Mouse (Mus musculus) forebrain, embryonic 12.5 days (tissue): ENCODE results near the gene Slc17a9. TPM values are rescaled to one million over a fixed set of nuclear protein-coding genes. Genes with fewer than 3 reads are reported as not detected.
"Not testable (repeated sequence)": the region's sequence is repeated elsewhere in the genome, so short reads cannot be mapped to it uniquely, and the experiment has no call there.

Experiments
- ATAC-seq: fragments of 200-750 bp; cut with Nextera tagmentation; 2 replicates; pipeline ENCODE4 v1.8.0; 2017; ENCODE audit warnings: moderate TSS enrichment; ENCODE audit not compliant: low FRiP score
- H3K27ac ChIP-seq: fragments of 300-500 bp; sonication (generic); 2 replicates; pipeline ENCODE4 v1.5.1; 2016; ENCODE audit warnings: mild to moderate bottlenecking
- H3K27me3 ChIP-seq: fragments of 300-500 bp; sonication (generic); 2 replicates; pipeline ENCODE4 v1.6.1; 2016; ENCODE audit warnings: mild to moderate bottlenecking
- H3K36me3 ChIP-seq: fragments of 300-500 bp; sonication (generic); replicated peaks from 2 replicates; pipeline ENCODE4 v1.6.1; 2016; ENCODE audit warnings: mild to moderate bottlenecking
- H3K4me1 ChIP-seq: fragments of 300-500 bp; sonication (generic); 2 replicates; pipeline ENCODE4 v1.6.1; 2016
- H3K4me2 ChIP-seq: fragments of 300-500 bp; sonication (generic); 2 replicates; pipeline ENCODE4 v1.6.1; 2016; ENCODE audit warnings: mild to moderate bottlenecking, moderate library complexity
- H3K4me3 ChIP-seq: fragments of 300-500 bp; sonication (generic); replicated peaks from 2 replicates; pipeline ENCODE4 v1.5.1; 2016; ENCODE audit warnings: mild to moderate bottlenecking
- H3K9ac ChIP-seq: fragments of 300-500 bp; sonication (generic); 2 replicates; pipeline ENCODE4 v1.6.1; 2016; ENCODE audit warnings: mild to moderate bottlenecking
- H3K9me3 ChIP-seq: fragments of 300-500 bp; sonication (generic); 2 replicates; pipeline ENCODE4 v1.6.1; 2016
- WGBS: fragments of 180-500 bp; shearing (Covaris S2); methylation state at CpG from one replicate; pipeline ENCODE4 v1.1.7; 2016; 5-methylcytosine and 5-hydroxymethylcytosine counted together
- polyA plus RNA-seq: library from polyadenylated mRNA; unstranded; fragments of >200 nt; fragmentation: Nextera tagmentation; extraction: Ambion mirVana; gene quantifications from 2 replicates; pipeline ENCODE4 v1.2.1, GENCODE M21; 2016

Gene Slc17a9
- polyA plus RNA-seq, 1 experiment from 2014 or later = 0.37 TPM

GRCm38 (mm10) chr2:180712037-180712689 is 12.9 kb upstream of the Slc17a9 start:
- peaks cover 35% of the 10 kb centered on the region for H3K36me3 ChIP-seq
- no peak overlapping the region for H3K4me2 ChIP-seq
- WGBS = 95% methylated on average over 5 of the region's 5 CpGs
- no peak overlapping the region for H3K4me3 ChIP-seq
- H3K4me1 ChIP-seq = peaks cover 25% of the 10 kb centered on the region
- H3K27me3 ChIP-seq = no peaks in the 10 kb centered on the region
- no peak for ATAC-seq
- no peaks in the 10 kb centered on the region for H3K9me3 ChIP-seq
- H3K27ac ChIP-seq = no peak overlapping the region
- no peak overlapping the region for H3K9ac ChIP-seq

DNA sequence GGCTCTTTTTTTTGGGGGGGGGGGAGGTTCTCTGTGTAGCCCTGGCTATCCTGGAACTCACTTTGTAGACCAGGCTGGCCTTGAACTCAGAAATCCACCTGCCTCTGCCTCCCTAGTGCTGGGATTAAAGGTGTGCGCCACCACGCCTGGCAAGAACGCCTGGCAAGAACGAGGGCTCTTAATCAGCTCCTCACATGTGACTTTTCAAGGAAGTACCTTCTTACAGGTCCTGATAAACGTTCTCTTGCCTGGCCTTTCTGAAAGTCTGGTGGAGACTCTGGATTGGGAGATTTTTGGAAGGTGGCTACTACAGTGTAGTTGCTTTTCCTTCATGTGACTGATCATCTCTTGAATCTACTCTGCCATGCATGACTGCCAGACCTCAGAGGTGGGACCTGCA is 2.3 kb upstream of the Slc17a9 start:
- not testable (repeated sequence) for H3K9me3 ChIP-seq, H3K4me3 ChIP-seq, H3K27me3 ChIP-seq, H3K9ac ChIP-seq, ATAC-seq, H3K27ac ChIP-seq, H3K4me2 ChIP-seq, H3K4me1 ChIP-seq
- H3K36me3 ChIP-seq = peaks cover 61% of the 10 kb centered on the region
- 94% methylated on average over 5 of the region's 5 CpGs for WGBS

- H3K4me2 ChIP-seq = no peak overlapping the region
- H3K9ac ChIP-seq = no peak overlapping the region
- ATAC-seq = no peak
- H3K4me1 ChIP-seq = peaks cover 5% of the 10 kb centered on the region; the same call in 1 of the 2 replicates
- WGBS = 76% methylated on average over 2 of the region's 2 CpGs
- peaks cover 51% of the 10 kb centered on the region for H3K36me3 ChIP-seq
- no peak overlapping the region for H3K27ac ChIP-seq
- H3K4me3 ChIP-seq = no peak overlapping the region
- H3K27me3 ChIP-seq = peaks cover 3% of the 10 kb centered on the region; the same call in 1 of the 2 replicates
- H3K9me3 ChIP-seq = no peaks in the 10 kb centered on the region
Measured at GRCm38 (mm10) chr2:180723865-180724264, 1.2 kb upstream of the Slc17a9 start.

DNA sequence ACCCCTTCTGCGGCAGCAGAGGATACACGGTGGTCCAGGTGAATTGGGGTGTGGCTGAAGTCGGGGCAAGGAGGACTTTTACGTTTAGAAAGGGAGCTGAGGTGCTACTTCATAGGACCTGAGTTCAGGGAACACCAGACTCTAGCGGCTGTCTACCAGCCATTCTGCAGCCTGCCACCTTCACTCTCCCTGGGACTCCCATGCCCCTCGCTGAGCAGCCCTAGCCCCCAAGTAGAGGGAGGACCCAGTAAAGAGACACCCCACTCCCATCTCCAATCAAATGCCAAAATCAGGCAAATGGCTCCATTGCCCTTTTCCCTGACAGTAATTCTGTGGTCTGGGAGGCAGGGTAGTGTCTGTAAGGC is 333 bp downstream of the Slc17a9 start:
- H3K9ac ChIP-seq = no peak overlapping the region
- no peak overlapping the region for H3K4me3 ChIP-seq
- WGBS = 10% methylated on average over 6 of the region's 6 CpGs
- peaks cover 38% of the 10 kb centered on the region for H3K36me3 ChIP-seq
- H3K27ac ChIP-seq = no peak overlapping the region
- peaks cover 3% of the 10 kb centered on the region; the same call in 1 of the 2 replicates for H3K27me3 ChIP-seq
- H3K4me2 ChIP-seq = no peak overlapping the region
- peaks cover 5% of the 10 kb centered on the region; the same call in 1 of the 2 replicates for H3K4me1 ChIP-seq
- ATAC-seq = no peak
- H3K9me3 ChIP-seq = no peaks in the 10 kb centered on the region

DNA sequence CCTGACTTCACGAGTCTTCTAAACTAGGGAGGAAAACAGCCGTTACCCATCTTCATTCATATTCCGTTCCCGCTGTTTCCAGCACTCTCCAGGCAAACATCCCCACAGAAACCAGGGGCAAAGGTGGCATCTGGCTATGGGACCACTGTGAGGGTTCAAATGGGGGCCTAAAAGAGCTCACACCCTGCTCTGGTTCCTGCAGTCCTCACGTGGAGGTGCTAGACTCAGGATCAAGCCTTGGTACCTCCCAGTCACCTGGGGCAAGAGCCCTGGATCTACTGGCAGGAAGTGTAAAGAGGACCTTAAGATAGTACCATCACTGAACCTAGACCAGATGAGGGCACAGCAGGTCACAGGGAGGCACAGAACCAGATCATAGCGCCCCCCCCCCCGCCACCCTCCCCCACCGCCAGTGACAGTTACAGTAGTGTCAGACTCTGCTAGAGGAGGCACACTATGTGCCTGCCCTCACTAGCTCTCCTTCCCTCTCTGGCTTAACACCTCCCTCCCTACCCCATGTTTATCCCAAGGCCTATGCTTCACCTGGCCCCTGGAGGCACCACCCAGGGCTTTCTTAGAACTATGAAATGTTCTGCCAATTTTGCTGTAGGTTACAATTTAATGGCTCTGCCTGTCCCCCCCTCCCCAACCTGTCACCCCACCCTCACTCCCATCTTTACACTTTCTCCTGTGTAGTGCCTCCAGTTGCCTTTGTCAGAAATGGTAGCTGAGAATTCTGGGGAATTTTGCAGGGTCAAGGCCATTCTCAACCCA is 980 bp downstream of the Slc17a9 start:
- peaks cover 31% of the 10 kb centered on the region for H3K36me3 ChIP-seq
- 38% methylated on average over 8 of the region's 8 CpGs for WGBS
- H3K4me2 ChIP-seq = no peak overlapping the region
- no peak overlapping the region for H3K27ac ChIP-seq
- peaks cover 3% of the 10 kb centered on the region; the same call in 1 of the 2 replicates for H3K27me3 ChIP-seq
- H3K4me3 ChIP-seq = no peak overlapping the region
- H3K9ac ChIP-seq = no peak overlapping the region
- no peaks in the 10 kb centered on the region for H3K9me3 ChIP-seq
- ATAC-seq = no peak
- peaks cover 5% of the 10 kb centered on the region; the same call in 1 of the 2 replicates for H3K4me1 ChIP-seq

DNA sequence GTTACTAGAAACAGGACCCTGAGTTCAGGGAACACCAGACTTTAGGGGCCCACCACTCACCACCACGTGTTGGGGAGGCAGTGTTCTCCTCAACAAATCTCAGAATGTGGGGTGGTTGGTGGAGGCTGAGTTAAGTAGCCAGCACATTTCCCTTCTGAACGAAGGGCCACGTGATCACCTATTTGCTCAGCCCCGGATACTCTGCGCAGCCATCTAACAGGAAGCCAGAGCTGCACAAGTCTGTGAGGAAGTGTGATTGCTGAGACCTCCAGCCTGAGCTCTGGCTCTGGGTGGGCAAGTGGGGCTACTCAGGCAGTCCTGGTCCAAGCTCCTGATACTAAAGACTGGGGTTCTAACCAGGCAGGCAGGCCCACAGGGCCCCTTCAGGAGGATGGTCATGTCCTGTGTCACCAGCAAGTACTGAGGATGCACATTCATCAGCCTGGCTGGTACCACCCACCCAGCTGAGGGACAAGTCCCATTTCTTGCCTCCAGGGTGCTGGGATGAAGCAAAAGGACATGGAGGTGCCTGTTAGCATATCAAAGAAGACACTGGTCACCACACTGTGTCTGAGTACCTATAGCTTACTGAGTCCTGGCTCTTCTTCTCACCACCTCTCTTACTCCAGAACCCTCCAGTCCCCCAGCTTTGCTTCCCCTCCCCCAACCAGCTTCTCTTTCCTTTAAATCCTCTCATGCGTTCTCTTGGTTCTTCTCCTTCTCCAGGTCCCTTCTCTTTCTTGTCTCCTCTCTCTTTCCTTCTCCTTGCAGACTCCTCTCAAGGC is 1.8 kb downstream of the Slc17a9 start:
- Histone ChIP-seq H3K9me3 (no peaks in the 10 kb centered on the region), H3K27ac (no peak overlapping the region), H3K4me2 (no peak overlapping the region), H3K36me3 (peaks cover 23% of the 10 kb centered on the region), H3K4me1 (peaks cover 5% of the 10 kb centered on the region; the same call in 1 of the 2 replicates), H3K9ac (no peak overlapping the region), H3K27me3 (peaks cover 3% of the 10 kb centered on the region; the same call in 1 of the 2 replicates), H3K4me3 (no peak overlapping the region)
- WGBS = 79% methylated on average over 6 of the region's 6 CpGs
- no peak for ATAC-seq

GRCm38 (mm10) chr2:180727613-180728021 is 2.6 kb downstream of the Slc17a9 start:
- Histone ChIP-seq H3K27ac (no peak overlapping the region), H3K36me3 (peaks cover 15% of the 10 kb centered on the region), H3K27me3 (peaks cover 3% of the 10 kb centered on the region; the same call in 1 of the 2 replicates), H3K4me1 (peaks cover 5% of the 10 kb centered on the region; the same call in 1 of the 2 replicates), H3K4me3 (no peak overlapping the region), H3K9me3 (no peaks in the 10 kb centered on the region), H3K4me2 (no peak overlapping the region), H3K9ac (no peak overlapping the region)
- WGBS = 66% methylated on average over 4 of the region's 4 CpGs
- ATAC-seq = no peak

DNA sequence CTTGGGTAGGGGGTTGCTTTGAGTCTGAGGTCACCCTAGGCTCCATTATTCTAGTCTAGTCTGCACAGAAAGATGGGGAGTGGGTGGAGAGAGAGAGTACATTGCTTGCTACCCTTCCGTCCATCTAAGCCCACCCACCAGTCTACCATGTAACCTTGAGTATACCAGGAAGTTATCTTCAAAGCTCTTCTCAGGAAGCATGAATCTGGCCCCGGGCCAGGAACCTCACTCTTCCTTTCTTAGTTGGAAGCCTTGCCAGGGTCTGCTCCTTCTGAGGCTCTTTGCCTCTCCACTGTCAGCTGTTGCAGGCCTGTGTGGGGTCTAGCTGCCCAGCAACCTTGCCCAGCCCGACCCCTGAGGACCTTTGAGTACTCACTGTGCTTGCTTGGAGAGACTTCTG is 6.0 kb downstream of the Slc17a9 start:
- no peaks in the 10 kb centered on the region for H3K36me3 ChIP-seq
- H3K27me3 ChIP-seq = no peaks in the 10 kb centered on the region
- 73% methylated on average over 3 of the region's 3 CpGs for WGBS

DNA sequence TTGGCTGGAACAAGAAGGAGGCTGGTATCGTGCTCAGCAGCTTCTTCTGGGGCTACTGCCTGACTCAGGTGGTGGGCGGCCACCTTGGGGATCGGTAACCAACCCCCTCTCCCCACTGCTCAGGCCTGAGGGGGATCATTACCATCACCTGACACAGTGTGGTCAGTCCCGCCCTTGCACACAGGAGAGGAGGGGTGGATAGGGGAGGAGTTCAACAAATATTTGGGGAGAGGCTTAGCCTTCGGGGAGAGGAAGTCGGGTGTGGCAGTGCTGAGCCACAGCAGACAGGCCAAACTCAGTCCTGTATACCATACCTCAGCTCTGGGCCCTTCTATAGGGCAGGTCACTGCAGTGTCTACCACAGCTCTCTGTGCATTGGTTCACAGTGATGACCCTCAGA is 6.9 kb downstream of the Slc17a9 start:
- 73% methylated on average over 6 of the region's 6 CpGs for WGBS
- H3K9me3 ChIP-seq = no peaks in the 10 kb centered on the region
- H3K27ac ChIP-seq = no peak overlapping the region

More for the DNA sequence above, 6.0 kb downstream of the Slc17a9 start:
- ATAC-seq = no peak
- Histone ChIP-seq H3K4me2 (no peak overlapping the region), H3K27ac (no peak overlapping the region), H3K9me3 (no peaks in the 10 kb centered on the region), H3K4me1 (no peaks in the 10 kb centered on the region; the same call in 1 of the 2 replicates), H3K4me3 (no peak overlapping the region), H3K9ac (no peak overlapping the region)

GRCm38 (mm10) chr2:180735232-180735631 is 10.2 kb downstream of the Slc17a9 start:
- WGBS = 83% methylated on average over 6 of the region's 7 CpGs
- Histone ChIP-seq H3K27ac (no peak overlapping the region), H3K27me3 (peaks cover 17% of the 10 kb centered on the region; the same call in 1 of the 2 replicates), H3K4me1 (no peaks in the 10 kb centered on the region), H3K4me3 (no peak overlapping the region), H3K9me3 (no peaks in the 10 kb centered on the region), H3K9ac (no peak overlapping the region), H3K36me3 (no peaks in the 10 kb centered on the region), H3K4me2 (no peak overlapping the region)
- ATAC-seq = no peak

More for the DNA sequence above, 6.9 kb downstream of the Slc17a9 start:
- no peak overlapping the region for H3K4me3 ChIP-seq
- peaks cover 5% of the 10 kb centered on the region; the same call in 1 of the 2 replicates for H3K27me3 ChIP-seq
- ATAC-seq = no peak
- H3K4me1 ChIP-seq = no peaks in the 10 kb centered on the region
- H3K4me2 ChIP-seq = no peak overlapping the region
- no peaks in the 10 kb centered on the region for H3K36me3 ChIP-seq
- H3K9ac ChIP-seq = no peak overlapping the region

DNA sequence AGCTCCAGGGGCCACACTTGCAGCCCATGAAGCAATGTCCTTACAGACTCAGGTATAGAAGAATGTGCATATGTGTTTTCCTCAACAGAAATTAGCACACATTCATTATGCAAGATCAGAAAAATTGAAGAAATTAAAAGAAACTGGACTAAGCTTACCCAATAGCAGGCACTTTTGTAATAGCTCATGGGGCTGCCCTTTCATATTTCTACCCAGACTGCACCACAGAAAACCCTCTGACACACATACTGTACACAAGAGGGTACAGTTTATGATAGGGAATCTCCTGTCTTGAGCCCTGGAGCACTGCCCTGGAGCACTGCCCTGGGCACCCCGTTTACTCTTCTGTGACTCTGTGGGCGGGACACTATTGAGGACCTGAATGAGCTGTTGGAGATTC is 12.9 kb downstream of the Slc17a9 start:
- H3K27ac ChIP-seq = no peak overlapping the region
- H3K27me3 ChIP-seq = peaks cover 24% of the 10 kb centered on the region
- ATAC-seq = no peak
- H3K4me3 ChIP-seq = no peak overlapping the region
- WGBS = 78% methylated on average over 2 of the region's 2 CpGs
- H3K36me3 ChIP-seq = no peaks in the 10 kb centered on the region
- H3K9me3 ChIP-seq = no peaks in the 10 kb centered on the region
- H3K4me2 ChIP-seq = no peak overlapping the region
- H3K9ac ChIP-seq = no peak overlapping the region
- H3K4me1 ChIP-seq = no peaks in the 10 kb centered on the region

DNA sequence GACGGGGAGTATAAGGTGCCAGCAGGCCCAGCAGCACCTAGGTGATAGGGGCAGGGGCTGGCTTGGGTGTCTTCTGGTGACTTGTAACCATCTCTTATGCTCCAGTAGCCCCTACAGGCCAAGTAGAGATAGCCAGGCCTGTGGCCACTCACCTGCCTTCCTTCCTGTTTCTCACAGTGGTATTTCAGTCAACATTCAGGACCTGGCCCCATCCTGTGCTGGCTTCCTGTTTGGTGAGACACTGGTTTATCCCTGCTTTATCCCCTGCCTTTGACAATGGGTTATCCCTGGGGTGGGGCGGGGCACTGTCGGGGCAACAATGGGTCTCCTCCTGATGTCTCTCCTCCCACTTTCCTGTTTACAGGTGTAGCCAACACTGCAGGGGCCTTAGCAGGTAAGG is 15.3 kb downstream of the Slc17a9 start:
- H3K4me1 ChIP-seq = no peaks in the 10 kb centered on the region
- no peak overlapping the region for H3K9ac ChIP-seq
- H3K36me3 ChIP-seq = no peaks in the 10 kb centered on the region
- H3K4me2 ChIP-seq = no peak overlapping the region
- H3K4me3 ChIP-seq = no peak overlapping the region
- H3K27me3 ChIP-seq = peaks cover 32% of the 10 kb centered on the region
- no peaks in the 10 kb centered on the region for H3K9me3 ChIP-seq
- no peak overlapping the region for H3K27ac ChIP-seq
- ATAC-seq = no peak
- 16% methylated on average over 3 of the region's 3 CpGs for WGBS
